Mouse (Mus musculus) spleen, adult 2 months (tissue): ENCODE results near the gene Jph2. TPM values are rescaled to one million over a fixed set of nuclear protein-coding genes. Genes with fewer than 3 reads are reported as not detected.

Source experiments
- DNase-seq, 2 experiments: peaks; one replicate each; pipeline versions ENCODE4 v3.0.0 to v3.0.0-alpha.2; 2012 to 2021; ENCODE audit warnings: low spot score in 2 of 2, low read depth in 1 of 2
- H3K27ac ChIP-seq: fragments of 200-500 bp; 2 replicates; pipeline ENCODE4 v1.5.1; 2012; ENCODE audit warnings: low read length, inconsistent platforms; ENCODE audit not compliant: insufficient read depth
- H3K27me3 ChIP-seq: fragments of 200-500 bp; 2 replicates; pipeline ENCODE4 v1.6.1; 2012; ENCODE audit warnings: mild to moderate bottlenecking, moderate library complexity, low read length, inconsistent platforms; ENCODE audit not compliant: control insufficient read depth, insufficient read depth
- H3K36me3 ChIP-seq: fragments of 200-500 bp; 2 replicates; pipeline ENCODE4 v1.6.1; 2012; ENCODE audit warnings: mild to moderate bottlenecking, low read length, inconsistent platforms; ENCODE audit not compliant: control insufficient read depth, insufficient read depth
- H3K4me1 ChIP-seq: fragments of 200-500 bp; 2 replicates; pipeline ENCODE4 v1.6.1; 2011; ENCODE audit warnings: inconsistent platforms; ENCODE audit not compliant: control insufficient read depth, insufficient read depth, insufficient read length
- H3K4me3 ChIP-seq: fragments of 200-500 bp; 2 replicates; pipeline ENCODE4 v1.5.1; 2011; ENCODE audit warnings: mild to moderate bottlenecking, inconsistent platforms; ENCODE audit not compliant: insufficient read depth, insufficient read length; ENCODE audit errors: extremely low read depth
- CTCF ChIP-seq: fragments of 200-500 bp; IDR thresholded peaks from 2 replicates; pipeline ENCODE4 v1.5.1; 2011; ENCODE audit warnings: mild to moderate bottlenecking, inconsistent platforms; ENCODE audit not compliant: insufficient read depth, insufficient read length, insufficient replicate concordance; ENCODE audit errors: extremely low read depth
- POLR2A ChIP-seq: fragments of 200-500 bp; IDR thresholded peaks from 2 replicates; pipeline ENCODE4 v1.6.1; 2011; ENCODE audit warnings: low read depth, low read length, inconsistent platforms
- WGBS: fragments of 180-500 bp; shearing (Covaris S2); methylation state at CpG from one replicate; pipeline ENCODE4 v1.1.7; 2018; 5-methylcytosine and 5-hydroxymethylcytosine counted together
- polyA plus RNA-seq: library from polyadenylated mRNA; depleted of rRNA; stranded (reverse); fragments of >200 nt; gene quantifications from 2 replicates; pipeline ENCODE4 v1.2.3, GENCODE M21; 2012

The Jph2 gene
- polyA plus RNA-seq, 1 experiment = 2.9 TPM

- no peak for DNase-seq
- no peaks in the 10 kb centered on the region for H3K36me3 ChIP-seq
- H3K4me3 ChIP-seq = no peak overlapping the region
- WGBS = 93% methylated on average over 3 of the region's 3 CpGs
- no peak for TF ChIP-seq CTCF
- TF ChIP-seq POLR2A = no peak
- H3K27me3 ChIP-seq = no peaks in the 10 kb centered on the region
- no peak overlapping the region for H3K27ac ChIP-seq
- H3K4me1 ChIP-seq = no peaks in the 10 kb centered on the region; the same call in 1 of the 2 replicates
These were observed 79.0 kb downstream of the Jph2 start for GRCm38 (mm10) chr2:163318777-163319176.

GRCm38 (mm10) chr2:163317281-163317680 is 80.5 kb downstream of the Jph2 start:
- no peak for DNase-seq
- 78% methylated on average over 4 of the region's 4 CpGs for WGBS
- no peaks in the 10 kb centered on the region for H3K36me3 ChIP-seq
- H3K4me3 ChIP-seq = no peak overlapping the region
- no peak overlapping the region for H3K27ac ChIP-seq
- H3K4me1 ChIP-seq = no peaks in the 10 kb centered on the region; the same call in 1 of the 2 replicates
- H3K27me3 ChIP-seq = no peaks in the 10 kb centered on the region
- no peak for TF ChIP-seq CTCF
- TF ChIP-seq POLR2A = no peak

GRCm38 (mm10) chr2:163310163-163310688 is 87.6 kb downstream of the Jph2 start:
- WGBS = 76% methylated on average over 11 of the region's 11 CpGs
- no peak overlapping the region for H3K27ac ChIP-seq
- H3K4me3 ChIP-seq = no peak overlapping the region
- no peaks in the 10 kb centered on the region for H3K4me1 ChIP-seq
- DNase-seq = no peak
- TF ChIP-seq POLR2A (no peak), CTCF (no peak)
- H3K36me3 ChIP-seq = no peaks in the 10 kb centered on the region
- H3K27me3 ChIP-seq = no peaks in the 10 kb centered on the region

- Histone ChIP-seq H3K4me1 (no peaks in the 10 kb centered on the region), H3K36me3 (no peaks in the 10 kb centered on the region), H3K27me3 (no peaks in the 10 kb centered on the region), H3K27ac (no peak overlapping the region), H3K4me3 (no peak overlapping the region)
- WGBS = 94% methylated on average over 17 of the region's 17 CpGs
- TF ChIP-seq POLR2A (no peak), CTCF (no peak)
- DNase-seq = no peak
These were observed 88.4 kb downstream of the Jph2 start for GRCm38 (mm10) chr2:163309376-163309775.

GRCm38 (mm10) chr2:163303037-163303436 is 94.8 kb downstream of the Jph2 start:
- no peaks in the 10 kb centered on the region for H3K36me3 ChIP-seq
- WGBS = 88% methylated on average over 9 of the region's 9 CpGs
- no peak overlapping the region for H3K27ac ChIP-seq
- TF ChIP-seq POLR2A = no peak
- TF ChIP-seq CTCF = no peak
- H3K4me3 ChIP-seq = no peak overlapping the region
- no peaks in the 10 kb centered on the region for H3K4me1 ChIP-seq
- H3K27me3 ChIP-seq = no peaks in the 10 kb centered on the region
- no peak for DNase-seq

- no peaks in the 10 kb centered on the region for H3K36me3 ChIP-seq
- WGBS = 72% methylated on average over 5 of the region's 5 CpGs
- H3K4me1 ChIP-seq = no peaks in the 10 kb centered on the region
- no peak overlapping the region for H3K4me3 ChIP-seq
- DNase-seq = no peak
- no peak for TF ChIP-seq CTCF
- no peak for TF ChIP-seq POLR2A
- H3K27ac ChIP-seq = no peak overlapping the region
- H3K27me3 ChIP-seq = no peaks in the 10 kb centered on the region
These were observed 96.2 kb downstream of the Jph2 start for GRCm38 (mm10) chr2:163301641-163302040.
